ENCODE assay signal across 35 mouse cellular contexts in genomic region chr13:91437931-91438330, GRCm38 (mm10).
"Had no signal": no experiment of that assay in that cellular context is flagged by ENCODE, and none has a peak within 500 bp of the region (broad histone marks: within the 10 kb centered on the region; RNA-seq: fewer than 3 reads in every experiment).

No protein-coding gene starts in this region.

- H3K4me3 ChIP-seq: heart, embryonic 10.5 days; heart, embryonic 12.5 days; heart, embryonic 13.5 days; heart, embryonic 15.5 days; hindbrain, embryonic 10.5 days; hindbrain, embryonic 12.5 days; hindbrain, embryonic 13.5 days; hindbrain, embryonic 15.5 days; intestine, embryonic 15.5 days; kidney, embryonic 15.5 days; layer of hippocampus, adult 2 months; left cerebral cortex, adult 2 months had no signal

- H3K4me1 ChIP-seq: heart, embryonic 10.5 days; heart, embryonic 12.5 days; heart, embryonic 13.5 days; heart, embryonic 15.5 days; hindbrain, embryonic 12.5 days; hindbrain, embryonic 13.5 days; intestine, embryonic 15.5 days; kidney, embryonic 15.5 days had no signal

- DNase-seq: heart, postnatal 10 days; heart, postnatal 14 days; heart, postnatal 36 days; heart, postnatal 4 days; kidney, adult 11 months; kidney, adult 18-20 months; kidney, adult 2 months; kidney, adult 8-10 months; kidney, adult 9 months; kidney, postnatal 10 days; kidney, postnatal 14 days; kidney, postnatal 25 days; kidney, postnatal 4 days; layer of hippocampus, adult 9-11 months; layer of hippocampus, postnatal 36 days had no signal

- ATAC-seq: hindbrain, embryonic 16.5 days; hindbrain, postnatal 0 days; inflammation-experienced regulatory T-cells, adult 6 months; intestine, embryonic 15.5 days; intestine, embryonic 16.5 days; intestine, postnatal 0 days had no signal

- H3K36me3 ChIP-seq: heart, embryonic 10.5 days; heart, embryonic 12.5 days; heart, embryonic 13.5 days; heart, embryonic 15.5 days; hindbrain, embryonic 10.5 days; hindbrain, embryonic 12.5 days; hindbrain, embryonic 13.5 days; hindbrain, embryonic 15.5 days; intestine, embryonic 15.5 days; kidney, embryonic 15.5 days had no signal

- H3K27ac ChIP-seq: heart, embryonic 10.5 days; heart, embryonic 13.5 days; heart, embryonic 15.5 days; hindbrain, embryonic 10.5 days; hindbrain, embryonic 12.5 days; hindbrain, embryonic 13.5 days; hindbrain, embryonic 14.5 days; hindbrain, embryonic 15.5 days; hindbrain, postnatal 0 days; intestine, embryonic 15.5 days; kidney, embryonic 15.5 days; kidney, postnatal 0 days; layer of hippocampus, adult 2 months; left cerebral cortex, adult 2 months had no signal

- H3K27me3 ChIP-seq: heart, embryonic 12.5 days; heart, embryonic 13.5 days; heart, embryonic 15.5 days; hindbrain, embryonic 12.5 days; hindbrain, embryonic 13.5 days; hindbrain, embryonic 15.5 days; intestine, embryonic 15.5 days; kidney, embryonic 15.5 days had no signal

- H3K9me3 ChIP-seq: heart, embryonic 10.5 days; heart, embryonic 12.5 days; heart, embryonic 13.5 days; heart, embryonic 15.5 days; hindbrain, embryonic 10.5 days; hindbrain, embryonic 12.5 days; hindbrain, embryonic 13.5 days; hindbrain, embryonic 15.5 days; intestine, embryonic 15.5 days; kidney, embryonic 15.5 days had no signal

- H3K9ac ChIP-seq: heart, embryonic 12.5 days; heart, embryonic 13.5 days; heart, embryonic 15.5 days; hindbrain, embryonic 12.5 days; hindbrain, embryonic 13.5 days; hindbrain, embryonic 14.5 days; hindbrain, embryonic 15.5 days; intestine, embryonic 15.5 days; kidney, embryonic 15.5 days had no signal

- H3K4me2 ChIP-seq: heart, embryonic 11.5 days; heart, embryonic 12.5 days; heart, embryonic 13.5 days; heart, embryonic 15.5 days; hindbrain, embryonic 12.5 days; hindbrain, embryonic 13.5 days; hindbrain, embryonic 14.5 days; hindbrain, embryonic 15.5 days; intestine, embryonic 15.5 days; kidney, embryonic 15.5 days had no signal
